Mouse (Mus musculus) gastrocnemius, adult 8-10 months (tissue): Measurements from ENCODE around the gene Pfdn6. TPM values are rescaled to one million over a fixed set of nuclear protein-coding genes. Genes with fewer than 3 reads are reported as not detected.

Experiments
- DNase-seq, 2 experiments: peaks; one replicate each; pipeline ENCODE4 v3.0.0; 2022; ENCODE audit warnings: low spot score in 2 of 2
- total RNA-seq, 4 experiments: library from RNA; stranded (reverse); gene quantifications; 2 replicates each; pipeline ENCODE4 v1.2.4; 2022

Pfdn6 gene
- total RNA-seq, 4 experiments from 2014 or later: 56.4 to 69.1 (median 64.0) TPM

- DNase-seq: no peak
These were observed 7.7 kb downstream of the Pfdn6 start for GRCm38 (mm10) chr17:33932448-33932847.

GRCm38 (mm10) chr17:33931947-33932346 lies 8.2 kb downstream of the Pfdn6 start:
- DNase-seq: no peak

- DNase-seq: no peak
These were observed 8.8 kb downstream of the Pfdn6 start for GRCm38 (mm10) chr17:33931159-33931866.

- DNase-seq: no peak
These were observed 9.6 kb downstream of the Pfdn6 start for GRCm38 (mm10) chr17:33930280-33931158.

- peak; percentile 83 to 85 for DNase-seq
These were observed 10.5 kb downstream of the Pfdn6 start, which contains the start of gene Rgl2 for GRCm38 (mm10) chr17:33929371-33930279. Gene Rgl2 (plus strand): TSS chr17:33929543.

GRCm38 (mm10) chr17:33928251-33928947 lies 11.7 kb downstream of the Pfdn6 start:
- no peak for DNase-seq

- DNase-seq: no peak
These were observed 13.8 kb downstream of the Pfdn6 start for GRCm38 (mm10) chr17:33926207-33926932.

- no peak for DNase-seq
These were observed 14.6 kb downstream of the Pfdn6 start for GRCm38 (mm10) chr17:33925406-33926116.

GRCm38 (mm10) chr17:33924577-33925283 lies 15.4 kb downstream of the Pfdn6 start:
- DNase-seq: no peak

- DNase-seq: no peak
These were observed 18.8 kb downstream of the Pfdn6 start for GRCm38 (mm10) chr17:33921361-33921760.

- DNase-seq: peak; percentile 72 to 73
These were observed 19.7 kb downstream of the Pfdn6 start for GRCm38 (mm10) chr17:33920282-33921097.

- peak; percentile 69 to 81 for DNase-seq
These were observed 20.5 kb downstream of the Pfdn6 start for GRCm38 (mm10) chr17:33919351-33920281.

- DNase-seq: peak in 1 of 2 experiments; percentile 48
These were observed 21.6 kb downstream of the Pfdn6 start for GRCm38 (mm10) chr17:33918293-33919203.

- no peak for DNase-seq
These were observed 22.4 kb downstream of the Pfdn6 start for GRCm38 (mm10) chr17:33917656-33918292.
